Mouse (Mus musculus) inflammation-experienced regulatory T-cells, adult 16 weeks (primary cell): ENCODE measurements around the gene Impg1. TPM values are rescaled to one million over a fixed set of nuclear protein-coding genes. Genes with fewer than 3 reads are reported as not detected.

Experiments
- polyA plus RNA-seq: library from polyadenylated mRNA; unstranded; fragments of 100-300 nt; shearing (Covaris generic); gene quantifications from one replicate; pipeline ENCODE4 v1.2.1, GENCODE M21; 2017

The Impg1 gene
- polyA plus RNA-seq, result 0.15 TPM

GRCm38 (mm10) chr9:80465381-80465780 is at the start of gene Impg1:
Impg1 (minus strand) TSS chr9:80465481.

